In the genomic region with DNA sequence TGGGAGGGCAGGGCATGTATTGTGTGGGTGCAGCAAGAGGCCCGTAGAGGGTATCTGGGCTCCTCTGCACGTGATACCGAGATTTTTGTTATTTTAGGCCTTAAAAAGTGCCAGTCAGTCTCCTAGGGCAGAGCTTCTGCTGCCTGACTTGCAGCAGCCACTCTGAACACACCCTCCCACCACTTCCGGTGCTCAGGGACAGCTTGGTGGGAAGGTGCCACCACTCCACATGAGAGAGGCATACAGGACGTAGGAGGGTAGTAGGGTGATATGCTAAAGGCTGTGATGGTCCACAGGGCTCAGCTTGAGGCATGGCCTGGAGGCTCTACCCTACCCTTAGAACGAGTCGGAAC, we compare ENCODE assay signal across 7 mouse cellular contexts. TPM values are rescaled to one million over a fixed set of nuclear protein-coding genes. Genes with fewer than 3 reads are reported as not detected.
DNase-seq lines count a peak whose midpoint lies in the region; ATAC-seq and TF ChIP-seq lines count a peak whose summit lies in the region.

No protein-coding gene starts in this region.

- H3K27me3 ChIP-seq in forebrain, embryonic 11.5 days (ENCODE audit: control insufficient read depth, insufficient read depth, low read length): no peaks in the 10 kb centered on the region
- no peaks in the 10 kb centered on the region for H3K27me3 ChIP-seq in intestine, postnatal 0 days (replicated peaks; ENCODE audit: control insufficient read depth, insufficient read depth, low read length)

- peak overlapping the region; percentile 60 for H3K9ac ChIP-seq in forebrain, embryonic 11.5 days (ENCODE audit: low read length)
- no peak overlapping the region for H3K9ac ChIP-seq in intestine, postnatal 0 days (ENCODE audit: low read depth, low read length)

- peak overlapping the region; percentile 53 for H3K4me3 ChIP-seq in forebrain, embryonic 11.5 days (ENCODE audit: low read depth, low read length)
- peak overlapping the region; percentile 58 for H3K4me3 ChIP-seq in intestine, postnatal 0 days (ENCODE audit: low read depth, low read length)

- H3K9me3 ChIP-seq in forebrain, embryonic 11.5 days (ENCODE audit: control insufficient read depth, low read length): no peaks in the 10 kb centered on the region
- no peaks in the 10 kb centered on the region for H3K9me3 ChIP-seq in intestine, postnatal 0 days (ENCODE audit: control insufficient read depth)

- H3K4me1 ChIP-seq in forebrain, embryonic 11.5 days (replicated peaks; ENCODE audit: control insufficient read depth, insufficient read depth, low read length): no peaks in the 10 kb centered on the region; the same call in 1 of the 2 replicates
- no peaks in the 10 kb centered on the region for H3K4me1 ChIP-seq in intestine, postnatal 0 days (replicated peaks; ENCODE audit: control insufficient read depth, insufficient read depth, low read length)

- peak; percentile 57 for DNase-seq in A20 (ENCODE audit: low read depth, low spot score)
- DNase-seq in CD4-positive, CD25-positive, alpha-beta regulatory T cell, adult 2 months (ENCODE audit: low read depth, low spot score): peak; percentile 82
- DNase-seq in forebrain, embryonic 11.5 days (ENCODE audit: low spot score): no peak
- peak; percentile 28 for DNase-seq in lung, postnatal 25 days (ENCODE audit: low spot score)
- peak; percentile 9 for DNase-seq in spleen, adult 12 weeks (ENCODE audit: low spot score)
- DNase-seq in cerebellum, adult 9-10 months: no peak

- H3K4me2 ChIP-seq in forebrain, embryonic 11.5 days (ENCODE audit: low read depth, low read length, severe bottlenecking): peak overlapping the region; percentile 72
- H3K4me2 ChIP-seq in intestine, postnatal 0 days (replicated peaks; ENCODE audit: low read depth): peak overlapping the region; percentile 94

- no peak overlapping the region for H3K27ac ChIP-seq in forebrain, embryonic 11.5 days (ENCODE audit: low read depth, low read length)
- H3K27ac ChIP-seq in intestine, postnatal 0 days (ENCODE audit: low read depth, low read length): no peak overlapping the region

- no peaks in the 10 kb centered on the region for H3K36me3 ChIP-seq in forebrain, embryonic 11.5 days (ENCODE audit: control insufficient read depth, insufficient read depth, low read length)
- H3K36me3 ChIP-seq in intestine, postnatal 0 days (ENCODE audit: control insufficient read depth, insufficient read depth): no peaks in the 10 kb centered on the region

- WGBS in forebrain, embryonic 11.5 days: 35% methylated on average over 7 of the region's 7 CpGs
- WGBS in intestine, postnatal 0 days: 32% methylated on average over 7 of the region's 7 CpGs

- TF ChIP-seq CTCF in intestine, postnatal 0 days (IDR thresholded peaks at IDR 0.05; ENCODE audit: low read depth): no peak

- ATAC-seq in forebrain, embryonic 11.5 days (replicated peaks; ENCODE audit: low FRiP score): 0 out of 2 replicates have a peak, but pooled peaks have one; percentile 11
- ATAC-seq in intestine, postnatal 0 days: no peak; the same call in 1 of the 2 replicates

RNA-seq across cellular contexts. Expression of gene Fam168b, which starts 40.6 kb away (rescaled TPM):
- 147 and 156 TPM in 2 replicates for polyA plus RNA-seq in forebrain, embryonic 11.5 days (2014; fragmentation: Nextera tagmentation; extraction: Ambion mirVana)
- 22.4 and 23.6 TPM in 2 replicates for polyA plus RNA-seq in intestine, postnatal 0 days (2015; fragmentation: Nextera tagmentation; extraction: Ambion mirVana)

RNA-seq across cellular contexts. Expression of gene Plekhb2, which starts 47.5 kb away (rescaled TPM):
- 50.2 and 50.3 TPM in 2 replicates for polyA plus RNA-seq in forebrain, embryonic 11.5 days (2014; fragmentation: Nextera tagmentation; extraction: Ambion mirVana)
- 191 and 206 TPM in 2 replicates for polyA plus RNA-seq in intestine, postnatal 0 days (2015; fragmentation: Nextera tagmentation; extraction: Ambion mirVana)

Comparison
In these comparisons a context has a peak if more than half of its experiments do, and no peak if none do; other contexts are left out.
1. DNase-seq: peak in A20 (single experiment), CD4-positive, CD25-positive, alpha-beta regulatory T cell, adult 2 months (single experiment), lung, postnatal 25 days (single experiment) and spleen, adult 12 weeks (single experiment); none in forebrain, embryonic 11.5 days (single experiment) and cerebellum, adult 9-10 months (single experiment).